Mouse (Mus musculus): ENCODE measurements at regions not wholly inside any gene's neighbourhood (a gene's known extent, or its start where the extent isn't known, plus 50 kb on each side); places are given as distances from the start of the nearest gene placed in this dataset.

DNA sequence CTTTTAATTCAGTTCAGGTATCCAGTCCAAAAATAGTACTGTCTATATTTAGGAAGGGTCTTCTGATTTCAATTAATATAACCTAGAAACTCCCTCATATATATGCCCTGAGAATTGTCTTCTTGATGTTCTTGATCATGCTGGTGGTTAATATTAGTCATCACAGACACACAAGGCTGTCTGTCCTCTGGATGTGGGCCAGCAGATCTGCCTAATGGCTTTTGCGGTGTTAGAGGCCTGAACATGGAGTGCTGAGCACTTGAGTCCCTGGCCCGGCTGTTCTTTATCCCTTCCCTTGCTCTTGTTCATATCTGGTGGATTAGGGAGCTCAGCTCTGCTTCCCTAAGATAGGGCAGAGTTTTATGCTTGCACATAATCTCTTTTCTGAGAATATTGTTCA lies 315.5 kb upstream of the Cxcr4 start:
- TF ChIP-seq POLR2A (IDR thresholded peaks at IDR 0.05; ENCODE audit: insufficient read length, low read depth) (no peak), CEBPB (IDR thresholded peaks at IDR 0.05; ENCODE audit: insufficient read depth, poor library complexity, severe bottlenecking) (no peak), MYOD1 (IDR thresholded peaks at IDR 0.05; ENCODE audit: control insufficient read depth in 1 of 3, insufficient read length in 2 of 3, low read depth in 2 of 3) (no peak), TCF3 (IDR thresholded peaks at IDR 0.05; ENCODE audit: insufficient read length, low read depth) (no peak), TCF12 (IDR thresholded peaks at IDR 0.05; ENCODE audit: insufficient read depth, poor library complexity, severe bottlenecking) (no peak), USF1 (IDR thresholded peaks at IDR 0.05; ENCODE audit: low read depth) (no peak), SRF (IDR thresholded peaks at IDR 0.05; ENCODE audit: control insufficient read depth, insufficient read length, low read depth) (no peak), POLR2AphosphoS2 (IDR thresholded peaks at IDR 0.05; ENCODE audit: insufficient read length, low read depth) (no peak)

Measured in myocyte (in vitro differentiated cells).